Mouse (Mus musculus): ENCODE measurements around the gene Lurap1l. TPM values are rescaled to one million over a fixed set of nuclear protein-coding genes. Genes with fewer than 3 reads are reported as not detected.

The Lurap1l gene
- polyA plus RNA-seq (2014; fragmentation: Nextera tagmentation; extraction: Ambion mirVana): 2.0 and 2.6 TPM in 2 replicates

- no peaks in the 10 kb centered on the region for H3K27me3 ChIP-seq (ENCODE audit: control insufficient read depth, insufficient read depth, low read length)
- no peak for ATAC-seq (ENCODE audit: insufficient number of reproducible peaks, insufficient read depth, low FRiP score, low read depth)
- peak within 1 kb of the TSS; percentile 99 for H3K4me2 ChIP-seq (ENCODE audit: low read length)
- H3K9ac ChIP-seq (ENCODE audit: low read length): peak within 1 kb of the TSS; percentile 72
- no peaks in the 10 kb centered on the region for H3K36me3 ChIP-seq (ENCODE audit: control insufficient read depth, insufficient read depth, low read length)
- H3K4me3 ChIP-seq (ENCODE audit: control insufficient read depth in 1 of 2, insufficient read depth in 1 of 2, low read depth in 1 of 2, low read length in 2 of 2): peak within 1 kb of the TSS; percentile 69 to 75
- WGBS: under 1% methylated on average over 10 of the region's 10 CpGs
- 0 out of 4 replicates have a peak within 1 kb of the TSS, but pooled peaks have one; percentile 9 to 45 for H3K27ac ChIP-seq (replicated peaks in 1 of 2; ENCODE audit: control insufficient read depth in 1 of 2, insufficient read depth in 1 of 2, low read depth in 2 of 2, low read length in 2 of 2)
- no peaks in the 10 kb centered on the region for H3K4me1 ChIP-seq (ENCODE audit: control insufficient read depth in 2 of 2, insufficient read depth in 2 of 2, low read length in 2 of 2)
- no peaks in the 10 kb centered on the region for H3K9me3 ChIP-seq (ENCODE audit: control insufficient read depth, low read length)
Measured at GRCm38 (mm10) chr4:80910481-80910870, at the start of gene Lurap1l. Lurap1l (plus strand) TSS chr4:80910646.

GRCm38 (mm10) chr4:80862962-80863361 is 47.5 kb upstream of the Lurap1l start:
- no peak overlapping the region for H3K9ac ChIP-seq (ENCODE audit: low read length)
- no peaks in the 10 kb centered on the region for H3K36me3 ChIP-seq (ENCODE audit: control insufficient read depth, insufficient read depth, low read length)
- H3K4me2 ChIP-seq (ENCODE audit: low read length): no peak overlapping the region
- peaks cover 0 to 3% of the 10 kb centered on the region in 2 experiments; a peak in 1 of 4 replicates for H3K4me1 ChIP-seq (ENCODE audit: control insufficient read depth in 2 of 2, insufficient read depth in 2 of 2, low read length in 2 of 2)
- no peaks in the 10 kb centered on the region for H3K9me3 ChIP-seq (ENCODE audit: control insufficient read depth, low read length)
- no peak overlapping the region for H3K4me3 ChIP-seq (ENCODE audit: control insufficient read depth in 1 of 2, insufficient read depth in 1 of 2, low read depth in 1 of 2, low read length in 2 of 2)
- 85% methylated on average over 9 of the region's 9 CpGs for WGBS
- no peak for ATAC-seq (ENCODE audit: insufficient number of reproducible peaks, insufficient read depth, low FRiP score, low read depth)
- no peaks in the 10 kb centered on the region for H3K27me3 ChIP-seq (ENCODE audit: control insufficient read depth, insufficient read depth, low read length)
- H3K27ac ChIP-seq (replicated peaks in 1 of 2; ENCODE audit: control insufficient read depth in 1 of 2, insufficient read depth in 1 of 2, low read depth in 2 of 2, low read length in 2 of 2): no peak overlapping the region

- 61% methylated on average over 7 of the region's 7 CpGs for WGBS
- no peaks in the 10 kb centered on the region for H3K36me3 ChIP-seq (ENCODE audit: control insufficient read depth, insufficient read depth, low read length)
- H3K27ac ChIP-seq (replicated peaks in 1 of 2; ENCODE audit: control insufficient read depth in 1 of 2, insufficient read depth in 1 of 2, low read depth in 2 of 2, low read length in 2 of 2): no peak overlapping the region
- H3K9ac ChIP-seq (ENCODE audit: low read length): no peak overlapping the region
- H3K4me1 ChIP-seq (ENCODE audit: control insufficient read depth in 2 of 2, insufficient read depth in 2 of 2, low read length in 2 of 2): peaks cover 0 to 3% of the 10 kb centered on the region in 2 experiments; a peak in 1 of 4 replicates
- no peak overlapping the region for H3K4me2 ChIP-seq (ENCODE audit: low read length)
- H3K27me3 ChIP-seq (ENCODE audit: control insufficient read depth, insufficient read depth, low read length): no peaks in the 10 kb centered on the region
- no peaks in the 10 kb centered on the region for H3K9me3 ChIP-seq (ENCODE audit: control insufficient read depth, low read length)
- ATAC-seq (ENCODE audit: insufficient number of reproducible peaks, insufficient read depth, low FRiP score, low read depth): no peak
- H3K4me3 ChIP-seq (ENCODE audit: control insufficient read depth in 1 of 2, insufficient read depth in 1 of 2, low read depth in 1 of 2, low read length in 2 of 2): no peak overlapping the region
Measured at GRCm38 (mm10) chr4:80863906-80864305, 46.5 kb upstream of the Lurap1l start.

- WGBS: 1% methylated on average over 17 of the region's 17 CpGs
- H3K9ac ChIP-seq (ENCODE audit: low read length): peak overlapping the region; percentile 47
- H3K4me1 ChIP-seq (ENCODE audit: control insufficient read depth in 2 of 2, insufficient read depth in 2 of 2, low read length in 2 of 2): peaks cover 0 to 3% of the 10 kb centered on the region in 2 experiments; a peak in 1 of 4 replicates
- H3K27ac ChIP-seq (replicated peaks in 1 of 2; ENCODE audit: control insufficient read depth in 1 of 2, insufficient read depth in 1 of 2, low read depth in 2 of 2, low read length in 2 of 2): no peak overlapping the region
- H3K27me3 ChIP-seq (ENCODE audit: control insufficient read depth, insufficient read depth, low read length): no peaks in the 10 kb centered on the region
- no peaks in the 10 kb centered on the region for H3K36me3 ChIP-seq (ENCODE audit: control insufficient read depth, insufficient read depth, low read length)
- peak overlapping the region; percentile 28 to 35 for H3K4me3 ChIP-seq (ENCODE audit: control insufficient read depth in 1 of 2, insufficient read depth in 1 of 2, low read depth in 1 of 2, low read length in 2 of 2)
- H3K9me3 ChIP-seq (ENCODE audit: control insufficient read depth, low read length): no peaks in the 10 kb centered on the region
- no peak for ATAC-seq (ENCODE audit: insufficient number of reproducible peaks, insufficient read depth, low FRiP score, low read depth)
- H3K4me2 ChIP-seq (ENCODE audit: low read length): peak overlapping the region; percentile 72
Measured at GRCm38 (mm10) chr4:80864511-80864922, 45.9 kb upstream of the Lurap1l start.

- Histone ChIP-seq H3K9ac (ENCODE audit: low read length) (no peak overlapping the region), H3K27me3 (ENCODE audit: control insufficient read depth, insufficient read depth, low read length) (no peaks in the 10 kb centered on the region), H3K27ac (replicated peaks in 1 of 2; ENCODE audit: control insufficient read depth in 1 of 2, insufficient read depth in 1 of 2, low read depth in 2 of 2, low read length in 2 of 2) (no peak overlapping the region), H3K4me2 (ENCODE audit: low read length) (no peak overlapping the region), H3K4me3 (ENCODE audit: control insufficient read depth in 1 of 2, insufficient read depth in 1 of 2, low read depth in 1 of 2, low read length in 2 of 2) (no peak overlapping the region), H3K4me1 (ENCODE audit: control insufficient read depth in 2 of 2, insufficient read depth in 2 of 2, low read length in 2 of 2) (peaks cover 0 to 3% of the 10 kb centered on the region in 2 experiments; a peak in 1 of 4 replicates), H3K36me3 (ENCODE audit: control insufficient read depth, insufficient read depth, low read length) (no peaks in the 10 kb centered on the region), H3K9me3 (ENCODE audit: control insufficient read depth, low read length) (no peaks in the 10 kb centered on the region)
- 17% methylated on average over 5 of the region's 5 CpGs for WGBS
- no peak for ATAC-seq (ENCODE audit: insufficient number of reproducible peaks, insufficient read depth, low FRiP score, low read depth)
Measured at GRCm38 (mm10) chr4:80866065-80866464, 44.4 kb upstream of the Lurap1l start.

- H3K27ac ChIP-seq (replicated peaks in 1 of 2; ENCODE audit: control insufficient read depth in 1 of 2, insufficient read depth in 1 of 2, low read depth in 2 of 2, low read length in 2 of 2): no peak overlapping the region
- no peak overlapping the region for H3K4me3 ChIP-seq (ENCODE audit: control insufficient read depth in 1 of 2, insufficient read depth in 1 of 2, low read depth in 1 of 2, low read length in 2 of 2)
- 35% methylated on average over 2 of the region's 2 CpGs for WGBS
- H3K27me3 ChIP-seq (ENCODE audit: control insufficient read depth, insufficient read depth, low read length): no peaks in the 10 kb centered on the region
- H3K9ac ChIP-seq (ENCODE audit: low read length): no peak overlapping the region
- H3K4me1 ChIP-seq (ENCODE audit: control insufficient read depth in 2 of 2, insufficient read depth in 2 of 2, low read length in 2 of 2): peaks cover 0 to 3% of the 10 kb centered on the region in 2 experiments; a peak in 1 of 4 replicates
- ATAC-seq (ENCODE audit: insufficient number of reproducible peaks, insufficient read depth, low FRiP score, low read depth): no peak
- H3K9me3 ChIP-seq (ENCODE audit: control insufficient read depth, low read length): no peaks in the 10 kb centered on the region
- no peak overlapping the region for H3K4me2 ChIP-seq (ENCODE audit: low read length)
- H3K36me3 ChIP-seq (ENCODE audit: control insufficient read depth, insufficient read depth, low read length): no peaks in the 10 kb centered on the region
Measured at GRCm38 (mm10) chr4:80869598-80869997, 40.8 kb upstream of the Lurap1l start.

- Histone ChIP-seq H3K27ac (replicated peaks in 1 of 2; ENCODE audit: control insufficient read depth in 1 of 2, insufficient read depth in 1 of 2, low read depth in 2 of 2, low read length in 2 of 2) (no peak overlapping the region), H3K4me3 (ENCODE audit: control insufficient read depth in 1 of 2, insufficient read depth in 1 of 2, low read depth in 1 of 2, low read length in 2 of 2) (no peak overlapping the region), H3K4me1 (ENCODE audit: control insufficient read depth in 2 of 2, insufficient read depth in 2 of 2, low read length in 2 of 2) (no peaks in the 10 kb centered on the region), H3K9me3 (ENCODE audit: control insufficient read depth, low read length) (no peaks in the 10 kb centered on the region), H3K4me2 (ENCODE audit: low read length) (no peak overlapping the region), H3K36me3 (ENCODE audit: control insufficient read depth, insufficient read depth, low read length) (no peaks in the 10 kb centered on the region), H3K27me3 (ENCODE audit: control insufficient read depth, insufficient read depth, low read length) (no peaks in the 10 kb centered on the region), H3K9ac (ENCODE audit: low read length) (no peak overlapping the region)
- 35% methylated on average over 6 of the region's 6 CpGs for WGBS
- ATAC-seq (ENCODE audit: insufficient number of reproducible peaks, insufficient read depth, low FRiP score, low read depth): no peak
Measured at GRCm38 (mm10) chr4:80872847-80873644, 37.4 kb upstream of the Lurap1l start.

Measured in heart, embryonic 14.5 days (tissue).